Mouse (Mus musculus) myocyte (in vitro differentiated cells): ENCODE measurements around the gene Cd72.

Experiments used
- CEBPB ChIP-seq: IDR thresholded peaks from 2 replicates; pipeline ENCODE4 v1.6.1; 2011; ENCODE audit warnings: mild to moderate bottlenecking, moderate library complexity; ENCODE audit not compliant: poor library complexity, insufficient read depth, severe bottlenecking
- MAX ChIP-seq: IDR thresholded peaks from one replicate; pipeline ENCODE4 v1.6.1; 2011; ENCODE audit warnings: low read depth, mild to moderate bottlenecking, control low read depth
- POLR2A ChIP-seq: IDR thresholded peaks from one replicate; pipeline ENCODE4 v1.6.1; 2011; ENCODE audit warnings: low read depth, mild to moderate bottlenecking, control low read depth, moderate library complexity; ENCODE audit not compliant: insufficient read length
- SRF ChIP-seq: IDR thresholded peaks from one replicate; pipeline ENCODE4 v1.6.1; 2011; ENCODE audit warnings: low read depth; ENCODE audit not compliant: control insufficient read depth, insufficient read length
- TCF12 ChIP-seq: IDR thresholded peaks from one replicate; pipeline ENCODE4 v1.6.1; 2011; ENCODE audit warnings: mild to moderate bottlenecking, control low read depth; ENCODE audit not compliant: poor library complexity, insufficient read depth, severe bottlenecking

GRCm38 (mm10) chr4:43456470-43456869, 2.0 kb upstream of the Cd72 start:
- no peak for TF ChIP-seq CEBPB
- TF ChIP-seq POLR2A = no peak
- TF ChIP-seq TCF12 = no peak
- no peak for TF ChIP-seq MAX
- no peak for TF ChIP-seq SRF
